ENCODE assay signal across 8 mouse cellular contexts in genomic region chr5:128947093-128947492, GRCm38 (mm10). TPM values are rescaled to one million over a fixed set of nuclear protein-coding genes. Genes with fewer than 3 reads are reported as not detected.
A peak's percentile ranks its signal among the peaks of the same experiment; 100 is the strongest.
DNase-seq lines count a peak whose midpoint lies in the region; ATAC-seq lines count a peak whose summit lies in the region.

No protein-coding gene starts in this region.

- ATAC-seq in CD4-positive, CD25-positive, alpha-beta regulatory T cell, adult 4 months: no peak

- intact Hi-C loops in left cerebral cortex, postnatal 14 days (cut with DNase I): no loop called here

- DNase-seq in CD4-positive, CD25-positive, alpha-beta regulatory T cell, adult 2 months (ENCODE audit: low read depth, low spot score): peak; percentile 38
- DNase-seq in kidney, adult 18-20 months: peak; percentile 27
- DNase-seq in kidney, postnatal 14 days: no peak
- peak; percentile 22 for DNase-seq in adipocyte (ENCODE audit: low spot score)
- peak; percentile 20 for DNase-seq in lung, postnatal 10 days
- DNase-seq in frontal cortex, postnatal 25 days (ENCODE audit: low spot score in 2 of 2): no peak
- DNase-seq in left cerebral cortex, postnatal 14 days (ENCODE audit: low spot score in 2 of 2): no peak

RNA-seq across cellular contexts. Expression of gene Rimbp2, which starts 6.2 kb away (rescaled TPM):
- under 1 TPM in 1 of 2 experiments, not detected in 1; 0.08 TPM for polyA plus RNA-seq in CD4-positive, CD25-positive, alpha-beta regulatory T cell, adult 4 months (2017; shearing (Covaris generic))
- 100 to 1,000 TPM; 135 to 155 TPM for total RNA-seq in left cerebral cortex, postnatal 14 days (2021)

Comparison
In these comparisons a context has a peak if more than half of its experiments do, and no peak if none do; other contexts are left out.
1. DNase-seq: peak in CD4-positive, CD25-positive, alpha-beta regulatory T cell, adult 2 months (single experiment), kidney, adult 18-20 months (single experiment), adipocyte (single experiment) and lung, postnatal 10 days (single experiment); none in kidney, postnatal 14 days (single experiment), frontal cortex, postnatal 25 days (0 of 2) and left cerebral cortex, postnatal 14 days (0 of 2).